8 mouse cellular contexts compared by ENCODE assay signal in genomic region chr5:122731321-122731720, GRCm38 (mm10). TPM values are rescaled to one million over a fixed set of nuclear protein-coding genes. Genes with fewer than 3 reads are reported as not detected.
A peak's percentile ranks its signal among the peaks of the same experiment; 100 is the strongest.
DNase-seq lines count a peak whose midpoint lies in the region; ATAC-seq lines count a peak whose summit lies in the region.

No protein-coding gene starts in this region.

- 0 out of 2 replicates have a peak, but pooled peaks have one; percentile 34 for ATAC-seq in common myeloid progenitor, adult 5-6 weeks (replicated peaks; ENCODE audit: low read depth, poor library complexity, severe bottlenecking)
- no peak for ATAC-seq in liver, embryonic 15.5 days (ENCODE audit: insufficient read depth)

- no peak overlapping the region for H3K4me3 ChIP-seq in liver, embryonic 15.5 days (replicated peaks)

- peak overlapping the region; percentile 2; the same call in 1 of the 2 replicates for H3K4me2 ChIP-seq in liver, embryonic 15.5 days

- 31% methylated on average over 8 of the region's 8 CpGs for WGBS in liver, embryonic 15.5 days (ENCODE audit: insufficient replicate concordance)

- H3K4me1 ChIP-seq in liver, embryonic 15.5 days (replicated peaks), result peaks cover 40% of the 10 kb centered on the region

- H3K27ac ChIP-seq in liver, embryonic 15.5 days (replicated peaks), result no peak overlapping the region

- no peaks in the 10 kb centered on the region for H3K9me3 ChIP-seq in liver, embryonic 15.5 days (replicated peaks)

- no peaks in the 10 kb centered on the region for H3K27me3 ChIP-seq in liver, embryonic 15.5 days

- DNase-seq in urinary bladder, adult 18-20 months (ENCODE audit: low spot score in 2 of 2), result peak; percentile 34 to 52
- DNase-seq in urinary bladder, postnatal 10 days (ENCODE audit: low spot score), result no peak
- DNase-seq in heart, adult 9 months (ENCODE audit: low spot score in 2 of 2), result peak; percentile 29 to 64
- peak; percentile 72 to 81 for DNase-seq in kidney, postnatal 25 days
- DNase-seq in retina, embryonic 14.5 days (ENCODE audit: low spot score), result peak; percentile 63
- peak; percentile 40 for DNase-seq in urinary bladder, adult 2 months (ENCODE audit: low spot score)

- no peaks in the 10 kb centered on the region for H3K36me3 ChIP-seq in liver, embryonic 15.5 days (replicated peaks)

- no peak overlapping the region for H3K9ac ChIP-seq in liver, embryonic 15.5 days

RNA-seq across cellular contexts. Expression of gene P2rx4, which starts 24.0 kb away (rescaled TPM):
- 12.1 and 17.4 TPM in 2 replicates for total RNA-seq in common myeloid progenitor, adult 5-6 weeks (2017)
- 25.2 and 27.9 TPM in 2 replicates for polyA plus RNA-seq in liver, embryonic 15.5 days (2015; fragmentation: Nextera tagmentation; extraction: Ambion mirVana)
- polyA plus RNA-seq in urinary bladder, adult 2 months (2012; rRNA removed), result 42.4 and 44.3 TPM in 2 replicates

RNA-seq across cellular contexts. Expression of gene Camkk2, which starts 47.9 kb away (rescaled TPM):
- 20.8 and 42.9 TPM in 2 replicates for total RNA-seq in common myeloid progenitor, adult 5-6 weeks (2017)
- polyA plus RNA-seq in liver, embryonic 15.5 days (2015; fragmentation: Nextera tagmentation; extraction: Ambion mirVana), result 8.9 and 11.4 TPM in 2 replicates
- 29.4 and 29.8 TPM in 2 replicates for polyA plus RNA-seq in urinary bladder, adult 2 months (2012; rRNA removed)
